Mouse (Mus musculus) lung, postnatal 4 days (tissue): ENCODE measurements around the gene Mapk8ip1.
"Not testable (repeated sequence)": the region's sequence is repeated elsewhere in the genome, so short reads cannot be mapped to it uniquely, and the experiment has no call there.

Experiments
- DNase-seq, 2 experiments: peaks; one replicate each; pipeline ENCODE4 v3.0.0; 2021

Mapk8ip1 gene

DNA sequence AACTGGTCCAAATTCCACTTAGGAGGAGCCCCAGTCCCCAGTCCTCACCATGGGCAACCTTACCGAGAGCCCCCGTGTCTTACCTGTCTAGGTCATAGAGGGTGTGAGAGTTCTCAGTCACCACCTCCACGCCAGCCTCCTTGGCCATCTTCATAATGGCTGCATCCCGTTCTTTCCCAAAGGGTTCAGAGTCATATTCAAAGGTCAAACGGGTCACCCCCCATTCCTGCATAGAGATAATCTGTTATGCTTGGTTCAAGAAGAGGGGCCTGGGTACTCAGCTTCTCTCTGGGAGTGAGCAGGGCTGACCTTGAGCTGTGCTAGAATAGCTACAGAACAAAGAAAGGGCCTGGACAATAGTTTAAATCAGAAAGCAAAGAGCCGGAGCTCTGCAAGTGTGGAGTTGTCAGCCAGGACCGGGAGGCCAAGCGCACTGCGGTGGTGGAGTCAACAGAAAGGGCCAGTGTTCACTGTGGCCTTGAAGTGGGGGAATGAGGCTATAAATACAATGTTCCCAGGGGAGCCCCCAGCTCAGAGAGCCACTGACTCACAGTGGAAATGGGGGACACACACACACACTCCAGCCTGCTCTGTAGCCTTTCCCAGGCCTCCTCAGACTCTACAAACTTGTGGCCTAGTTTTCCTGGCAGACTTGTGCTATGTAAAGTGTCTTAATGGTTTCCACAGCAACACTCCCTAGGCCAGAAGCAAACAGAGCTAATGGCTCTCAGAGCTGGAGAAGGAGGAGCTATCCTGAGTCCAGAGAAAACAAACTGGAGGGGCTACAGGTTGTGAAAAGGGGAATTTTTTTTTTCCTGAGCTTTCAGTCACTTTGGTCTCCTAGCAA lies 23.6 kb upstream of the Mapk8ip1 start:
- peak; percentile 63 to 72 for DNase-seq

GRCm38 (mm10) chr2:92423702-92424461 lies 22.8 kb upstream of the Mapk8ip1 start:
- peak; percentile 94 to 96 for DNase-seq

- peak in 1 of 2 experiments; percentile 17 for DNase-seq
These were observed 22.1 kb upstream of the Mapk8ip1 start for GRCm38 (mm10) chr2:92423156-92423555.

DNA sequence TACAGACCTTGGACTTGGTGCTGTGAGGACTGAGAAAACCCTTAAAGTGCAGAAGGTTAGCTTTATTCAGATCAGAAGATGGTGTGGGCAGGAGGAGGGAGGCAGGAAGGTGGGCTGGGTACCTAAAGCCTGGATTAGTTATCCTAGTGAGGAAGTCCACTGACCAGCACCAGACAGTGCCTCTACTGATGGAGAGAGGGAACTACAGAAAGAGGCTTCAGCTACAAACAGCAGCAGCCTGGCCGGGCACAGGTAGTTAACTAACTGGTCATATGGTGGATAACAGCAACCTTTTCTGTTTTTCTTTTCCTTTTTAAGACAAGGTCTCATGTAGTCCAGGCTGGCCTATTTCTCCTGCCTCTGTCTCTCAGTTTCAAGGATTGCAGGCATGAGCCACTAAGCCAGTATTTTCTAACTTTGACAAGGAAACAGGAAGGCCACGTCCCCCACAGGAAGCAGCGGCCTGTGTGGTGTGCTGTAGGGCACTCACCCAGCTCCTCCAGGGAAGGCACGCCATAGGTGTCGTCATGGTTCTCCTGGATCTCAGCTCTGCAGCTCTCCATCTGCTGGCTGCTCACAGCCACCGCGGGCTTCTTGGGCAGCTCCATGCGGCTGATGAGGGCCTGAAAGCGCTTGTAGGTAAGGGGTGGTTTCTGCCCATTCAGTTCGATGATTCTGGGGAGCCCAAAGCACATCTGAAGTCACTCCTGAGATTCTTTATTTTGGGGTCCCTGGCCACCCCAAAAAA lies 21.5 kb upstream of the Mapk8ip1 start:
- peak in 1 of 2 experiments; percentile 46 for DNase-seq

GRCm38 (mm10) chr2:92421723-92422387 lies 20.8 kb upstream of the Mapk8ip1 start:
- no peak for DNase-seq

GRCm38 (mm10) chr2:92411705-92412104 lies 10.6 kb upstream of the Mapk8ip1 start:
- no peak for DNase-seq

DNA sequence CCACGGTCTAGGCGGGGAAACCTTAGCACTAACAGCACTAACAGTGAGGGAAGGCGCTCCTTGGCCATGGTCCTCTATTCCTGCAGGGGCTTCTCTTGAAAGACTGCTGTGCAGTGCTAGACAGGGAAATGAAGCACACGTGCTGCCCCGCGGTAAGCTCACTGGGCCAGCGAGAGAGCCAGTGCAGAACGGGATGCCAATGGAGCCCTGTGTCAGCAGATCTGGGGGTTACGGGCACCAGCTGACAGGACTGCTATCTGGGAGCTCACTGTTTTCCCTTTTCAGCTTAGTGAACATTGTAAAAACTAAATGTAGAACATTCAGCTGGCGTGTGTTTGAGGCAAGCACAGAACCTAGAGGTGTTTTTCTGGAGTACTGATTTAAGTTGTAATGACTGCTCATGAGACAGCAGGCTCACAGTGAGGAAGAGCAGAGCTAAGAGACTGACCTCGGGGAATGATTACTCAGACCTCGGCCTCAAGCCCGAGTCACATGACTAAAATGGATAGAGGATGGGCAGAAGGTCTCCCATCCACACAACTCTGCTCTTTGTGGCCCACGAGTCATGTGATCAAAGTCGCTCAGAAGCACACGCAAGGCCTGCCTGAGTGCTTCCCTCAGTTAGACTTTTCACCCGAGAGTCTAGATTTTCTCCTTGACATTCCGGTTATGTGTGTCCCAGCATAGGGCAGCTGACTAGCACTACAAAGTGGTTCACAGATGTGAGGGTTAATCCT lies 7.4 kb upstream of the Mapk8ip1 start:
- no peak for DNase-seq

- no peak for DNase-seq
These were observed 4.6 kb upstream of the Mapk8ip1 start for GRCm38 (mm10) chr2:92405687-92406086.

DNA sequence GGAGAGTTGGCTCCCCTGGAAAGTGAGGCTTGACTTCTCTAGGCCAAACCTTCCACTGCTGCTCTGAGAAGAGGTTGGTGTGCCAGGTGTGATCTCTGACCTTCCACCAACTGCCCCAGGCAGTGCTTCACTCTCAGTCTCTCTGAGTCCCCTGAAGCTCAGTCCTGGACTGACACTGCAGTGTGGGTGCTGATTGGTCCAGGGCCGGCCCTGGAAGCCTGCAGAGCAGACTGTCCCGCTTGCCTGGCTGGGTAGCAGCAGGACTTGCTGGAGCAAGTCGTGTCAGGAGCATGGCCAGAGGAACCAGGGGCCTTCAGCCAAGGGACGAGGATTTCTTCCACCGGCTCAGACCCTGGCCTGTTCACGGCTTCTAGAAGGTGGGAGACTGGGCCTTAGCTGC lies 3.7 kb upstream of the Mapk8ip1 start:
- DNase-seq: no peak

DNA sequence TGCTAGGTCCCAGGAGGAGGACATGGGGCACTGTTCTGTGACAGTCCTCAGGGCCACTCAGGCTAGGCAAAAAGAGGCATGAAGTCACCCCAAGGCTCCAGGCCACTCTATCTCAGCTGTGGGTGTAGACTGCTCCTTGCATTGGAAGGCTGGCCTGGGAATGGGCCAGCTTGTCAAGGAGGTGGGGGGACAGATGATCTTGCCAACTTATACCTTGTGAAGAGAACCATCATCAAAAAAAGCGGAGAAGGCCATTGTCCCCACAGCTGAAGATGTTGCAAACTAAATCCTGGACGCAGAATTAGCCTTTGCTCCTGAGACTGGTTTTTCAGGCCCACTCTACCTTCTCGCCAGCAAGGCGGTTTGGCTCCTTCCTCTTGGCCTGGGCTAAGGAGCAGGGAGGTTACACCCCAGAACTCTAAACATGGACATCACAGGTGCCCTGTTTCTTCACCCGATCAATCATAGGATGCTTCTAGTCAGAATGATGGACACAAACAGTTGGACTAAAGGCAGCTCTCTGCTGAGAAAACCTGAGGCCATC lies 2.8 kb upstream of the Mapk8ip1 start:
- no peak for DNase-seq

GRCm38 (mm10) chr2:92402591-92403326 lies 1.7 kb upstream of the Mapk8ip1 start:
- DNase-seq: no peak

DNA sequence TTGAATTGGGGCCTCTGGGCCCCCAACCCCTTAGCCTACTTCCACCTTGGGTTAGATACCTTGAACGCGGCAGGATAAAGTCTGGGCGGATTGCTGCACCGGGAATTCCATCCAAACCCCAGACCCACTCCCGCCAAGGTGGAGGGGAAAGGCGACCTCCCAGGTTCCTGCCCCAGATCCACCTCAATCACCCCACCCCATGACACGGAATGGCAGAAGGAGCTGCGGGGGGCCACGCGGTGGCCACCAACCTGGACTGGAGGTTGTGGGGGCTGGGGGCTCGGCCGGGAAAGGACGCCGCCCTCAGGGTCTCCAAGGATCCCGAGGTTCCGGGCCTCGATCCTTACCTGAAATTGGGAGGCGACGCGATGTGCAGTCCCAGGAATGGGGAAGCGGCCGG lies 381 bp downstream of the Mapk8ip1 start:
- DNase-seq: no peak

DNA sequence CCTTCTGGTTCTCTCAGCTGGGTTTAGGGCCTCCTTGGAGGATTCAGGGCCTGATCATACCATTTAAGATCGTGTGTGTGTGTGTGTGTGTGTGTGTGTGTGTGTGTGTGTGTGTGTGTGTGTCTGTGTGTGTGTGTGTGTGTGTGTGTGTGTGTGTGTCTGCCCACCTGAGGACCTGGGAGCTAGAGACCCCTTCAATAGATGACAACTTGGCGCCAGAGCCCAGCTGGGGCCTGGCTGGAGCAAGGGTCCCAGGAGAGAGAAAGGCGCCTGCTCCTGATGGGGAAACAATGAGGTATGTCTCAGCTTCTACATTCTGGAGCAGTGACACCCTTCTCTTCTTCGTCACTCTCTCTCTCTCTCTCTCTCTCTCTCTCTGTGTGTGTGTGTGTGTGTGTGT lies 1.2 kb downstream of the Mapk8ip1 start:
- DNase-seq: not testable (repeated sequence)

DNA sequence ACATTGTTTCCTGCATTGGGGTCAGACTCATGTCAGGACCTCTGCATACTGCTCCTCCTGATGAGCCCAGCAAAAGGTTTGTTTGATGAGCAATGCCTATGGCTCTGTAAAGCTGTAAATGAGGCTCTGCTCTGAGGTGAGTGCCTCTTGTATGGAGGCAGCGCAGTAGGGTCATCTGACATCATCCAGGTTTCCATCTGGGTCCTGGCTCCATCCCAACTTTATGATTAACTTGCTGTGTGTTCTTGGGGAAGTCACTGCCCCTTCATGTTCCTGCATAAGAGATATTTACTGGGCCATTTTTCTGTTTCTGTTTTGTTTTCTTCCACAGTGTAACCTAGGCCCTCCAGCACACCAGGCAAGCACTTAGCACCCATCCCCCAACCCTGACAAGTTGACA lies 3.6 kb downstream of the Mapk8ip1 start:
- no peak for DNase-seq

GRCm38 (mm10) chr2:92395535-92395934 lies 5.5 kb downstream of the Mapk8ip1 start:
- DNase-seq: no peak

DNA sequence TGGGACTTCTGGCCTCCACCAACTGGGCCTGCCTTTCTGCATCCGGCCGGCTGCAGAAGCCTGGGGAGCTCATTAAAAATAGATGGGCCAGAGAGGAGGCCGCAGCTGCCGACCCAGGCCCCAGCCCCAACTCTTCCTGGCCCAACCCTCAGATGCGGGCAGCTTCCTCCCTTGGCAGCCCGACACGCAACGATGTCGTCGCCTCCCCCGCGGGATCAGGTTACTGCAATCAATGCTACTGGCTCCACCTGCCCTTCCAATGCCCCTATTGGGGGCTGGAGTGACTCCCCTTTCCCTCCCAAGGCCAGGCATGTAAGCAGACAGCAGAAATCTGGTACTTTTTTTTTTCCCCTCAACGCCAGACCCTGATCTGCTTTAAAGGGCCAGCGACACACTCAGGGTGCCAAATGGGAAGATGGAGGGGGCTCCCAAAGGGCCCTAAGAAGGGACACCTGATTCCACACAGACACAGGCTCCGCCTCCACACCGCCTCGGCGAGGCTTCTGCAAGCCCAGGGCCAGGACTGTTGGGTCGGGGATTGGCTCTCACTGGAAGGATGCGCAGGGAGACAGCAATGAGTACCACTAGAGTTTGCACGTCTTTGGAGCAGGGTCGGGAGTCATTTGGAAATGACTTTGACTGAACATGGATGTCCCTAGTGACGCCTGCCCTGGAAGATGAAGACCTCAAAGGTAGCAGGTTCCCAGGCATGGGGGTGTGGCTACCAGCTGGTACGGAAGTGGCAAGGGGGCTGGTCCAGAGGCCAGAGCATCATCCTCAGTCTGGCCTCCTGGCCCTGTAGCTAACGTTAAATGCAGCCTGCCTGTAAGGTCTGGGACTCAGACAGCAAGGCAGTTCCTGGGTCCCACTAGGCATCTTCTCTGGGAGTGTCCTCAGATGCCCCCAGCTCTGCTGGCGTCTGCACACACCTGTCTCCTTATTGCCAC lies 8.5 kb downstream of the Mapk8ip1 start:
- DNase-seq: peak in 1 of 2 experiments; percentile 43

GRCm38 (mm10) chr2:92391703-92392317 lies 9.3 kb downstream of the Mapk8ip1 start:
- DNase-seq: peak in 1 of 2 experiments; percentile 27

DNA sequence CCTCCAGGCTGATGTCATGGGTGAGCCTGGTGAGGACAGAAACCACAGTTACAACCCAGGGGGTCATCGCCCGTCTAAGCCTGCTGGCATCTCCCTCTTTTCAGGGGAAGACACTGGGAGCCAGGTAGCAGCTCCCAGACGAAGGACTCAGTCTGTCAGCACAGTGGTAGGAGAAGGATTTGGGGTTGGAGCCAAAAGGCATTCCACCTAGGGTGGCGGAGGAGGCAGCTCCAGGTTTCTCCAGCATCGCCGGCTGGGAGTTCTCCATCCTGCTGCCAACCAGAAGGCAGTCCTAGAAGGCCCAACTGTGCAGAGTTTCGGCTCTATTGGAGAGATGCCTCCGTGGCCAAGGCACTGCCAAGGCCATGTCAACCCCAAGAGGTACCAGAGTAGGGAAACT lies 9.9 kb downstream of the Mapk8ip1 start:
- no peak for DNase-seq

- DNase-seq: peak; percentile 45 to 56
These were observed 10.7 kb downstream of the Mapk8ip1 start for GRCm38 (mm10) chr2:92390206-92390930.
